Mouse (Mus musculus): ENCODE measurements around the gene Cntn1.
"Not testable (repeated sequence)": the region's sequence is repeated elsewhere in the genome, so short reads cannot be mapped to it uniquely, and the experiment has no call there.

Gene Cntn1

DNA sequence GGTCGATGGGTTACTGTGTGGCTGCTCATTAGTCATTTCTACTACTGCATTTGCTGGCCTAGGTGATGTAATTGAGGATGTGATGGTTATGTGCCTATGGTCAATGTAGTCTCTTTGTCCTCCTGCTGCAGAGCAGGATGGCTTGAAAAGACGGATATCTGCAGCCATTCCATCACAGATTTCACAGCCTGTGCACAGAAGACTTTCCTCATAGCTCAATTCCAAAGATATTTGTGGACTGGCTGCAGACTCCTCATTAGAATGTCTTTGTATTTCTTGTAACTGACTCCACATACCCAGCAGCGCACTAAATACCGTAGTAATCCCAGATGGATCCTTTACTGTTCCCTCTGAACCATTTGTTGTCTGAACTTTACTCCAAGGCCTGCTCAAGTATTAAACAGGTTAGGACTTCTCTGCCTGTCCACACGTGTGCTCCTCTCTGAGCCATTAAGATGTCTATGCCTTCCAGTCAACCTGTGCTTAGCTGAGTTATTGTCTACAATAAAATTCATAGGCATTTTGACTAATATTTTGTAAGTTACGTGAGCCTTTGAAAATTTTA is 220.9 kb downstream of the Cntn1 start:
- no peak for DNase-seq (ENCODE audit: low read depth)

DNA sequence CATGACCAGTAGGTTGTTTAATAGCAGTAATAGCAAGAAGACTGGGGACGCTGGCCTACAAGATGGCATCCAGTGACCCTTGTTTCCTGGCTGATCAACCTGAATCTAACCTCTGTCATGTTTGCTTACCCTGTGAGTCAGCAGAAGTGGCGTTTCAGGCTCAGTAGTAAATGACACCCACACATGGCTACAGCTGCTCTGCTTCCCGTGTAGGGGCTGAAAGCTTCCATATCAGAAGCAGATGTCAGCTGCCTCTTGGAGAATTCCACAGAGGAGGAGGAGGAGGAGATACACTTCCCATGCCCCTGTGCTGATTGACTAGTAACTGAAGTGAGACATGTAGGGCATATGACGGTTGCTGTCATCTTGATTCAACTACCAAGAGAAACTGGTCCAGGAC is 225.9 kb downstream of the Cntn1 start:
- no peak for DNase-seq (ENCODE audit: low read depth)

DNA sequence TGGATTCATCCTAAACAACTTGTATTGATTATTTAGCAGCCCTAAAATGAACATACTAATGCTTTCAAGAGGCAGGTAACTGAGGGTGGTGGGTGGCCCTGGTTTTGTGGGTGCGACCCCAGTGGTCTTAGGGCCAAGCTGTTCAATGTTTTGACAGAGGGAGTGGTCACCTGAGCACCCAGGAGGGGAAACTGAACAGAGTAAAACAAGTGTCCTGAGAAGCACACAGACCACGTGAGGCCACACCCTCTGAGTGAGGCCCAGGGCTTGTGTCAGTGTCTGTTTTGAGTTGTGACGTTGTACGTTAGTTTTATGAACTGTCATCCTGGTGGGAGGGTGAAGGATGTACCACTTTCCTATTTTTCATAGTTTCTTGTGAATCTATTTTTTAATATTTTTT is 227.0 kb downstream of the Cntn1 start:
- DNase-seq (ENCODE audit: low read depth), result no peak

DNA sequence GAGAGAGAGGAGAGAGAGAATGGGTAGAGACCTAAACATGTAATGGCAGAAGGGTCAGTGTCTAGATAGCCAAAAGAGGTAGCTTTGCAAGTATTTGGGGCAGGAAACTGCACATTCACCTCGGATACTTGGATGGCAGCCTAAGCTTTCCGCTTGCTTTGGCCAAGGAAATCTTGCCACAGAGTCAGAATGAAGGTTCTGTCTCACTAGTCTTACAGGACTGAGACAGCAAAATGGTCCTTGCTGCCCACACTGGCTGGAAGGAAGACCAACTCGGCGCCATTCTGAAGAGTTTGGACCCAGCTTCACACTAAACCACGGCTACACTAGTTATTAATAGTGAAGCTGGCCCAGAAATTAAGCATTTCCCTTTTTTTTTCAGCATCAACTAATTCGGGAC is 230.0 kb downstream of the Cntn1 start:
- DNase-seq (ENCODE audit: low read depth), result no peak

DNA sequence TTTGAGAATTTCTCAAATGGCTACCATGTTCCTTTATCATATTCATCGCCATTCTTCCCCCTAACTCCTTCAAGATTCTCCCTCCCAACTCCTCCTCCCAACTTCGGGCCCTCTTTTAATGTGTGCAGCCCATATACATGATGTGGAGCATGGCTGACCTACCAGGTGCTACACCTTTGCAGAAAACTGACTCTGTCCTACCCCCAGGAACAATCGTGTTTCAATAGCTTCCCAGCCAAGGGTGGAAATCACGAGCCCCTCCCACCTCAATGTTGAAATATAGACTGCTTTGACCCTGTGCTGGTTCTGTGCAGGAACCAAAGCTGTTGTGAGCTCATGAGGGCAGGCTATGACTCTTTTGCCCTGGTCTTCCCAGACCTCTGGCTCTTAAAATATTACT is 236.7 kb downstream of the Cntn1 start:
- DNase-seq (ENCODE audit: low read depth), result no peak

- DNase-seq (ENCODE audit: low read depth), result no peak
Observed at GRCm38 (mm10) chr15:92296479-92296878, 245.5 kb downstream of the Cntn1 start.

DNA sequence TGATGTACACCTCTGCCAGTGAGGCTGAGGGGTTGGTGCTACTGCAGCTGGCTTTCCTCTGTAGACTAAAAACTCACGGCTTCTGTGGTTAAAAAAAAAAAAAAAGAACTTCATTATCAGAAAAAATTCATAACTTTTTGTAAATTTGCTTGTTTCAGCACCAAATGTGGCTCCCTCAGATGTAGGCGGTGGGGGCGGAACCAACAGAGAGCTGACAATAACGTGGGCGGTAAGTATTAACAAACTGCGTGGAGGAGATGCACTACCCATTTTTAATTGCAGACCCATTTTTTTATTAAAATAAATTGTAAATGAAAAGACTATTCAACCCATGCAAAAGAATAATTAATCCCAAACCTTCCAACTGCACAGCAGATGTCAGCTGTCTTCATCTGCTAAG is 251.8 kb downstream of the Cntn1 start:
- no peak for DNase-seq (ENCODE audit: low read depth)

- DNase-seq (ENCODE audit: low read depth), result no peak
Observed at GRCm38 (mm10) chr15:92304221-92304620, 253.3 kb downstream of the Cntn1 start.

- no peak for DNase-seq (ENCODE audit: low read depth)
Observed at GRCm38 (mm10) chr15:92321959-92322358, 271.0 kb downstream of the Cntn1 start.

- DNase-seq (ENCODE audit: low read depth), result no peak
Observed at GRCm38 (mm10) chr15:92327111-92327510, 276.1 kb downstream of the Cntn1 start.

DNA sequence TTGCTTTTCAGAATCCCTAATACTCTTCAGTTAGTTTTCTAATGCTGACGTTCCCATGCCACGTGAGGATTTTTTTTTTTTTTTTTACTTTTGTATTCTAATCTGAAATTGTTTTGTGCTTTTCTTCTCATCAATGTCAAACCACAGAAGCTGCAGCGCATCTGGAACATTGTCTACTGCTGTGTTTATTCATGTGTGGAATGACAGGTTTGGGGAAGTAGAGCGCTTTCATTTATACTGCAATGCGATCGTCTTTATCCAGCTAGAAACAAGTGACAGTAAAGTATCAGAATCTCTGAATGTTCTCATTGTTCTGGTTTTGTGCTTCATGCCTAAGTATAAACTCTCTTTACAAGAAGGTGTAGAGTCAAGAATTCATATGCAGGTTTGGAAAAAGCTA is 289.3 kb downstream of the Cntn1 start:
- no peak for DNase-seq (ENCODE audit: low read depth)

GRCm38 (mm10) chr15:92341424-92341823 is 290.5 kb downstream of the Cntn1 start:
- no peak for DNase-seq (ENCODE audit: low read depth)

GRCm38 (mm10) chr15:92344136-92344869 is 293.3 kb downstream of the Cntn1 start:
- DNase-seq (ENCODE audit: low read depth), result no peak

GRCm38 (mm10) chr15:92347426-92347825 is 296.5 kb downstream of the Cntn1 start:
- no peak for DNase-seq (ENCODE audit: low read depth)

DNA sequence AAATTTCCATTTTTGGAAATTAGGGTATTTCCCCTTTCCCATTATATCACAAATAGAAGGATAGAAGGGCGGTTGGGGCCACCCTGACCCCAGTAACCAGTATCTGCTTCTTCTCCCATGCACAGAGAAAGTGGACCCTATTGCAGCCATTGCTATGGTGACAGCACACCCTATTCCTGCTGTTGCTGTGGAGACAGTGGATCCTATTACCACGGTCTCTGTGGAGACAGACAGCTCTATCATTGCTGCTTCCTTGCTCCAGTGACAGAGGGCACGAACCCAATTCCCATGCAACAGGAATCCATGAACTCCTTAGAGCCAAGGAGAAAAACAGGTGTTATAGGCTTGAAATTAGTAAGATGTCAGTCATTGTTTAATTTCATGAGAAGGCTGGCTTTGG is 296.9 kb downstream of the Cntn1 start:
- no peak for DNase-seq (ENCODE audit: low read depth)

GRCm38 (mm10) chr15:92348453-92348852 is 297.5 kb downstream of the Cntn1 start:
- not testable (repeated sequence) for DNase-seq (ENCODE audit: low read depth)

- DNase-seq (ENCODE audit: low read depth), result no peak
Observed at GRCm38 (mm10) chr15:92364153-92364552, 313.2 kb downstream of the Cntn1 start.

DNA sequence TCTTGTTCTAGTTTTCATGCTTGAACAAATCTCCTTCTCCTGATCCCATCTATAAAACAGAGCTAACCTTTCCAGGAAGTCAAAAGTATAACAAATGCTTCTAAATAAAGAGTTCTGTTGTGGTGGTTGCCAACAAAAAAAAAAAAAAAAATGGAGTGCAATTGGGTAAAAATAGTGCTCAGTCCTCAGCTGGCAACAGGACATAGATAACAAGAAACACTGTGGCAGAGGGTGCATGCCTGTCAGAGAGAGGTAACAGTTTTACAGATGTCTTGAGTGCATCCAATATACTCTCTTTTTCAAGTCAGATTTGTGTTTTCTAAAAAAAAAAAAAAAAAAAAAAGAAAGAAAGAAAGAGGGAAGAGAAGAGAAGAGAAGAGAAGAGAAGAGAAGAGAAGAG is 313.6 kb downstream of the Cntn1 start:
- DNase-seq (ENCODE audit: low read depth), result no peak

All from NIH3T3 (cell line).